Mouse (Mus musculus) MEL (cell line): ENCODE data around the gene Usp18. TPM values are rescaled to one million over a fixed set of nuclear protein-coding genes. Genes with fewer than 3 reads are reported as not detected.

ENCODE experiments used
- DNase-seq: peaks from one replicate; pipeline ENCODE4 v3.0.0; 2011; ENCODE audit warnings: low read depth, low spot score
- H3K27ac ChIP-seq: 2 replicates; pipeline ENCODE4 v1.5.1; 2012; ENCODE audit warnings: low read depth, mild to moderate bottlenecking, control low read depth, low read length, moderate library complexity; ENCODE audit not compliant: control insufficient read depth
- H3K27me3 ChIP-seq, 2 experiments: fragments of 150-350 bp in 1 of 2; sonication (generic) in 1 of 2; 2 replicates each; pipeline ENCODE4 v1.6.1; 2012; ENCODE audit warnings: low read length in 2 of 2, mild to moderate bottlenecking in 2 of 2, improper control_type of control experiment in 1 of 2, moderate library complexity in 1 of 2; ENCODE audit not compliant: insufficient read depth in 2 of 2, control insufficient read depth in 1 of 2
- H3K36me3 ChIP-seq, 2 experiments: 2 replicates each; pipeline ENCODE4 v1.6.1; 2012 to 2014; ENCODE audit warnings: low read length in 2 of 2, improper control_type of control experiment in 1 of 2, inconsistent platforms in 1 of 2, mild to moderate bottlenecking in 1 of 2; ENCODE audit not compliant: insufficient read depth in 2 of 2, control insufficient read depth in 1 of 2
- H3K4me1 ChIP-seq, 2 experiments: fragments of 150-350 bp in 1 of 2; sonication (generic) in 1 of 2; 2 replicates each; pipeline ENCODE4 v1.6.1; 2012; ENCODE audit warnings: low read length in 2 of 2, improper control_type of control experiment in 1 of 2, mild to moderate bottlenecking in 1 of 2; ENCODE audit not compliant: insufficient read depth in 2 of 2, control insufficient read depth in 1 of 2
- H3K4me3 ChIP-seq, 2 experiments: fragments of 150-350 bp in 1 of 2; sonication (generic) in 1 of 2; 2 replicates each; pipeline ENCODE4 v1.5.1; 2012; ENCODE audit warnings: low read depth in 2 of 2, low read length in 2 of 2, mild to moderate bottlenecking in 2 of 2, moderate library complexity in 2 of 2, control low read depth in 1 of 2, improper control_type of control experiment in 1 of 2; ENCODE audit not compliant: control insufficient read depth in 1 of 2, insufficient read depth in 1 of 2
- H3K79me2 ChIP-seq: 2 replicates; pipeline ENCODE4 v1.6.1; 2012; ENCODE audit warnings: mild to moderate bottlenecking, low read length, moderate library complexity; ENCODE audit not compliant: control insufficient read depth, poor library complexity, insufficient read depth
- H3K9ac ChIP-seq: 2 replicates; pipeline ENCODE4 v1.6.1; 2012; ENCODE audit warnings: low read depth, mild to moderate bottlenecking, control low read depth, low read length, moderate library complexity; ENCODE audit not compliant: control insufficient read depth, poor library complexity, severe bottlenecking
- H3K9me3 ChIP-seq: fragments of 150-350 bp; sonication (generic); replicated peaks from 2 replicates; pipeline ENCODE4 v1.6.1; 2012; ENCODE audit warnings: mild to moderate bottlenecking, low read length, improper control_type of control experiment, moderate library complexity; ENCODE audit not compliant: insufficient read depth
- BHLHE40 ChIP-seq: IDR thresholded peaks from 2 replicates; pipeline ENCODE4 v1.6.1; 2012; ENCODE audit warnings: low read depth, mild to moderate bottlenecking, inconsistent platforms, low read length, improper control_type of control experiment, borderline replicate concordance
- EP300 ChIP-seq, 2 experiments: IDR thresholded peaks; 2 replicates each; pipeline ENCODE4 v1.6.1; 2011; ENCODE audit warnings: improper control_type of control experiment in 2 of 2, low read length in 2 of 2, low read depth in 1 of 2, mild to moderate bottlenecking in 1 of 2
- ETS1 ChIP-seq: IDR thresholded peaks from 2 replicates; pipeline ENCODE4 v1.6.1; 2012; ENCODE audit warnings: low read depth, mild to moderate bottlenecking, inconsistent platforms, low read length, improper control_type of control experiment, moderate library complexity
- GATA1 ChIP-seq: IDR thresholded peaks from 2 replicates; pipeline ENCODE4 v1.6.1; 2011; ENCODE audit warnings: low read depth, low read length, improper control_type of control experiment
- HCFC1 ChIP-seq: IDR thresholded peaks from 2 replicates; pipeline ENCODE4 v1.6.1; 2012; ENCODE audit warnings: low read depth, mild to moderate bottlenecking, inconsistent platforms, low read length, improper control_type of control experiment, moderate library complexity
- JUND ChIP-seq: IDR thresholded peaks from 2 replicates; pipeline ENCODE4 v1.6.1; 2011; ENCODE audit warnings: low read depth, mild to moderate bottlenecking, improper control_type of control experiment, low read length
- MAX ChIP-seq: IDR thresholded peaks from 2 replicates; pipeline ENCODE4 v1.6.1; 2011; ENCODE audit warnings: low read length, improper control_type of control experiment
- MEF2A ChIP-seq: IDR thresholded peaks from 2 replicates; pipeline ENCODE4 v1.6.1; 2014; ENCODE audit warnings: low read depth, mild to moderate bottlenecking, inconsistent platforms, low read length, improper control_type of control experiment; ENCODE audit not compliant: poor library complexity, insufficient replicate concordance, severe bottlenecking; ENCODE audit errors: extremely low read depth
- MYB ChIP-seq: IDR thresholded peaks from 2 replicates; pipeline ENCODE4 v1.6.1; 2011; ENCODE audit warnings: mild to moderate bottlenecking, low read depth, low read length, improper control_type of control experiment
- MYC ChIP-seq: IDR thresholded peaks from 2 replicates; pipeline ENCODE4 v1.6.1; 2011; ENCODE audit warnings: low read depth, mild to moderate bottlenecking, low read length, improper control_type of control experiment, moderate library complexity
- NRF1 ChIP-seq: IDR thresholded peaks from 2 replicates; pipeline ENCODE4 v1.6.1; 2014; ENCODE audit warnings: low read depth, mild to moderate bottlenecking, inconsistent platforms, low read length, improper control_type of control experiment, moderate library complexity; ENCODE audit not compliant: poor library complexity, insufficient read depth, severe bottlenecking
- POLR2AphosphoS2 ChIP-seq: IDR thresholded peaks from 2 replicates; pipeline ENCODE4 v1.6.1; 2011; ENCODE audit warnings: low read length, improper control_type of control experiment
- RAD21 ChIP-seq: IDR thresholded peaks from 2 replicates; pipeline ENCODE4 v1.6.1; 2011; ENCODE audit warnings: mild to moderate bottlenecking, low read depth, low read length, improper control_type of control experiment
- RCOR1 ChIP-seq: IDR thresholded peaks from 2 replicates; pipeline ENCODE4 v1.6.1; 2012; ENCODE audit warnings: low read depth, mild to moderate bottlenecking, inconsistent platforms, low read length, improper control_type of control experiment
- TBP ChIP-seq: IDR thresholded peaks from 2 replicates; pipeline ENCODE4 v1.8.0; 2011; ENCODE audit warnings: low read depth, low read length, improper control_type of control experiment
- TCF12 ChIP-seq: IDR thresholded peaks from 2 replicates; pipeline ENCODE4 v1.6.1; 2014; ENCODE audit warnings: low read depth, mild to moderate bottlenecking, inconsistent platforms, low read length, improper control_type of control experiment, moderate library complexity
- UBTF ChIP-seq: IDR thresholded peaks from 2 replicates; pipeline ENCODE4 v1.6.1; 2012; ENCODE audit warnings: low read depth, mild to moderate bottlenecking, inconsistent platforms, low read length, improper control_type of control experiment, moderate library complexity, borderline replicate concordance; ENCODE audit not compliant: insufficient read depth
- ZNF384 ChIP-seq: IDR thresholded peaks from 2 replicates; pipeline ENCODE4 v1.6.1; 2012; ENCODE audit warnings: low read depth, mild to moderate bottlenecking, inconsistent platforms, low read length, improper control_type of control experiment
- polyA plus RNA-seq, 2 experiments: library from polyadenylated mRNA; stranded (reverse) in 1 of 2; unstranded in 1 of 2; fragments of >175 nt in 1 of 2; fragments of >200 nt in 1 of 2; gene quantifications; 2 replicates each; pipeline versions ENCODE4 v1.2.1 to v1.2.4; 2012; ENCODE audit warnings: low replicate concordance in 2 of 2, low read depth in 1 of 2; ENCODE audit not compliant: insufficient read length in 2 of 2, insufficient read depth in 1 of 2, missing spikeins in 1 of 2
- total RNA-seq: library from RNA; depleted of rRNA; stranded (reverse); fragments of 300-350 nt; gene quantifications from 2 replicates; pipeline ENCODE4 v1.2.3, GENCODE M21; 2012

Usp18 gene
- total and polyA plus RNA-seq, 3 experiments = 0.71 to 0.85 TPM; not detected in 1

GRCm38 (mm10) chr6:121216589-121217255 is 29.0 kb upstream of the Usp18 start:
- H3K36me3 ChIP-seq = peaks cover 0 to 24% of the 10 kb centered on the region in 2 experiments; a peak in 2 of 4 replicates
- no peaks in the 10 kb centered on the region for H3K9me3 ChIP-seq
- H3K9ac ChIP-seq = no peak overlapping the region
- no peaks in the 10 kb centered on the region for H3K27me3 ChIP-seq
- TF ChIP-seq TCF12 (no peak), RAD21 (no peak), ZNF384 (no peak)
- no peak overlapping the region for H3K27ac ChIP-seq
- no peak overlapping the region for H3K4me3 ChIP-seq
- H3K4me1 ChIP-seq = peaks cover 6 to 29% of the 10 kb centered on the region in 2 experiments
- no peak for DNase-seq
- no peaks in the 10 kb centered on the region for H3K79me2 ChIP-seq

DNA sequence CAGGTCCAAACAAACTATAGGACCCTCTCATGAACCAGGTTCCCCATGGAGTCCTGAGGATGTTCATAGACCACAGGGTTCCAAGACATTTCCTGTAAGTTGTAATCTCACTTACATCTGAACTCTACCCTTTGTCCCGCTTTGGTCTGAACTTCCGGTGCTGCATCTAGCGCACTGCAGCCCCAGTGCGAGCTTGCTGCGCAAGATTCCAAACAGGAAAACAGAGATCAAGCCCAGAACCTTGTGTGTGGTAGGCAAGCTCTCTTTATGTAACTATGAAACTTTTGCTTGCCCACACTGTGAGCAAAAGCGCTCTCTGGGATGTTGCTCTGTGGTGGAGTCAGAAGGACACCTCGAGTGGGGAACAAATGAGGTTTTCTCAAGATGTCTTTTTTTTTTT is 27.7 kb upstream of the Usp18 start:
- H3K4me3 ChIP-seq = no peak overlapping the region
- no peak overlapping the region for H3K9ac ChIP-seq
- H3K4me1 ChIP-seq = peaks cover 6 to 29% of the 10 kb centered on the region in 2 experiments
- TF ChIP-seq MYC (no peak), JUND (no peak), BHLHE40 (no peak), TBP (no peak), HCFC1 (no peak), RCOR1 (no peak), ETS1 (no peak), GATA1 (no peak), MEF2A (no peak), MAX (no peak), UBTF (no peak), NRF1 (no peak), EP300 (IDR thresholded peaks at IDR 0.05; ENCODE audit: low read depth in 1 of 2, low read length in 2 of 2) (no peak), POLR2AphosphoS2 (no peak), MYB (no peak)
- no peak overlapping the region for H3K27ac ChIP-seq
- no peak for DNase-seq
- H3K27me3 ChIP-seq = no peaks in the 10 kb centered on the region
- peaks cover 0 to 24% of the 10 kb centered on the region in 2 experiments; a peak in 2 of 4 replicates for H3K36me3 ChIP-seq
- H3K9me3 ChIP-seq = no peaks in the 10 kb centered on the region
- H3K79me2 ChIP-seq = no peaks in the 10 kb centered on the region
